Comparison of ENCODE assay signal across 17 mouse cellular contexts in genomic region chr2:33057514-33057913, GRCm38 (mm10).
A peak's percentile ranks its signal among the peaks of the same experiment; 100 is the strongest.
DNase-seq lines count a peak whose midpoint lies in the region; ATAC-seq and TF ChIP-seq lines count a peak whose summit lies in the region.
"Had no signal": no experiment of that assay in that cellular context is flagged by ENCODE, and none has a peak within 500 bp of the region (broad histone marks: within the 10 kb centered on the region; RNA-seq: fewer than 3 reads in every experiment).

No protein-coding gene starts in this region.

- H3K4me3 ChIP-seq in hindbrain, postnatal 0 days (ENCODE audit: low read length) = no peak overlapping the region
- H3K4me3 ChIP-seq in hindbrain, embryonic 12.5 days = no peak overlapping the region
- H3K4me3 ChIP-seq: limb, embryonic 15.5 days; midbrain, embryonic 15.5 days had no signal

- no peak for TF ChIP-seq CTCF in hindbrain, postnatal 0 days (IDR thresholded peaks at IDR 0.05; ENCODE audit: low read depth)

- ATAC-seq in hindbrain, postnatal 0 days = peak; percentile 29; the same call in 1 of the 2 replicates
- ATAC-seq in hindbrain, embryonic 12.5 days (ENCODE audit: low FRiP score) = no peak
- ATAC-seq: forebrain, embryonic 16.5 days; inflammation-experienced regulatory T-cells, adult 6 months; midbrain, embryonic 15.5 days had no signal

- no peaks in the 10 kb centered on the region for H3K9me3 ChIP-seq in hindbrain, postnatal 0 days (ENCODE audit: low read length)
- H3K9me3 ChIP-seq in hindbrain, embryonic 12.5 days (replicated peaks) = no peaks in the 10 kb centered on the region
- H3K9me3 ChIP-seq: limb, embryonic 15.5 days; midbrain, embryonic 15.5 days had no signal

- peak; percentile 5 for DNase-seq in gastrocnemius, adult 18-20 months (ENCODE audit: low spot score)
- DNase-seq in gastrocnemius, postnatal 10 days = no peak
- DNase-seq in hindbrain, postnatal 0 days (ENCODE audit: low spot score) = peak; percentile 37
- DNase-seq in gastrocnemius, postnatal 14 days = peak; percentile 19
- peak; percentile 15 to 45 for DNase-seq in lung, postnatal 4 days
- no peak for DNase-seq in frontal cortex, postnatal 25 days (ENCODE audit: low spot score in 2 of 2)
- DNase-seq: B cell, adult 2 months; cerebellum, postnatal 25 days; kidney, adult 8-10 months; kidney, postnatal 4 days; right cerebral cortex, adult 18-20 months; thymus, adult 18-20 months had no signal

- no peak overlapping the region for H3K4me2 ChIP-seq in hindbrain, postnatal 0 days (ENCODE audit: low read depth, low read length)
- H3K4me2 ChIP-seq in hindbrain, embryonic 12.5 days (replicated peaks) = no peak overlapping the region
- H3K4me2 ChIP-seq: limb, embryonic 15.5 days; midbrain, embryonic 15.5 days had no signal

- no peak overlapping the region for H3K9ac ChIP-seq in hindbrain, postnatal 0 days (replicated peaks; ENCODE audit: low read length)
- H3K9ac ChIP-seq in hindbrain, embryonic 12.5 days = no peak overlapping the region
- H3K9ac ChIP-seq: limb, embryonic 15.5 days; midbrain, embryonic 15.5 days had no signal

- H3K36me3 ChIP-seq in hindbrain, postnatal 0 days (ENCODE audit: insufficient read depth, low read length) = peaks cover 7% of the 10 kb centered on the region; the same call in 1 of the 2 replicates
- no peaks in the 10 kb centered on the region for H3K36me3 ChIP-seq in hindbrain, embryonic 12.5 days
- H3K36me3 ChIP-seq: limb, embryonic 15.5 days; midbrain, embryonic 15.5 days had no signal

- H3K4me1 ChIP-seq in hindbrain, postnatal 0 days (ENCODE audit: insufficient read depth, low read length) = no peaks in the 10 kb centered on the region
- no peaks in the 10 kb centered on the region for H3K4me1 ChIP-seq in hindbrain, embryonic 12.5 days
- H3K4me1 ChIP-seq: limb, embryonic 15.5 days; midbrain, embryonic 15.5 days had no signal

- H3K27ac ChIP-seq in hindbrain, postnatal 0 days = no peak overlapping the region
- no peak overlapping the region for H3K27ac ChIP-seq in hindbrain, embryonic 12.5 days
- H3K27ac ChIP-seq: limb, embryonic 15.5 days; midbrain, embryonic 15.5 days had no signal

- WGBS in hindbrain, postnatal 0 days = 73% methylated on average over 7 of the region's 7 CpGs
- WGBS in hindbrain, embryonic 12.5 days = 88% methylated on average over 7 of the region's 7 CpGs

- intact Hi-C loops in gastrocnemius, postnatal 14 days (cut with DNase I; ENCODE audit: low total_unique reads) = no loop called here

- no peaks in the 10 kb centered on the region for H3K27me3 ChIP-seq in hindbrain, postnatal 0 days (ENCODE audit: insufficient read depth, low read length)
- H3K27me3 ChIP-seq in hindbrain, embryonic 12.5 days = no peaks in the 10 kb centered on the region
- H3K27me3 ChIP-seq: limb, embryonic 15.5 days; midbrain, embryonic 15.5 days had no signal

Comparison
In these comparisons a context has a peak if more than half of its experiments do, and no peak if none do; other contexts are left out.
1. DNase-seq: peak in gastrocnemius, adult 18-20 months (single experiment), hindbrain, postnatal 0 days (single experiment), gastrocnemius, postnatal 14 days (single experiment) and lung, postnatal 4 days (2 of 2); none in gastrocnemius, postnatal 10 days (single experiment) and frontal cortex, postnatal 25 days (0 of 2).